Mouse (Mus musculus) heart, embryonic 16.5 days (tissue): Measurements from ENCODE around the gene Ism2. TPM values are rescaled to one million over a fixed set of nuclear protein-coding genes. Genes with fewer than 3 reads are reported as not detected.

Experiments
- ATAC-seq: fragments of 200-750 bp; cut with Nextera tagmentation; replicated peaks from 2 replicates; pipeline ENCODE4 v1.8.0; 2017; ENCODE audit warnings: moderate number of reproducible peaks; ENCODE audit not compliant: insufficient read depth, low FRiP score; ENCODE audit errors: extremely low read depth
- H3K27ac ChIP-seq: fragments of 300-500 bp; sonication (generic); 2 replicates; pipeline ENCODE4 v1.5.1; 2014; ENCODE audit warnings: mild to moderate bottlenecking, low read length, control low read depth, moderate library complexity
- H3K27me3 ChIP-seq: fragments of 300-500 bp; sonication (generic); 2 replicates; pipeline ENCODE4 v1.6.1; 2014; ENCODE audit warnings: low read length, mixed read lengths; ENCODE audit not compliant: control insufficient read depth, insufficient read depth
- H3K36me3 ChIP-seq: fragments of 300-500 bp; sonication (generic); 2 replicates; pipeline ENCODE4 v1.6.1; 2014; ENCODE audit not compliant: control insufficient read depth, insufficient read depth
- H3K4me1 ChIP-seq: fragments of 300-500 bp; sonication (generic); 2 replicates; pipeline ENCODE4 v1.6.1; 2014; ENCODE audit warnings: low read length, mixed read lengths; ENCODE audit not compliant: control insufficient read depth, insufficient read depth
- H3K4me2 ChIP-seq: fragments of 300-500 bp; sonication (generic); 2 replicates; pipeline ENCODE4 v1.6.1; 2014; ENCODE audit warnings: low read depth, mild to moderate bottlenecking, control low read depth, low read length
- H3K4me3 ChIP-seq: fragments of 300-500 bp; sonication (generic); 2 replicates; pipeline ENCODE4 v1.5.1; 2014; ENCODE audit warnings: mild to moderate bottlenecking, control low read depth, low read length
- H3K9ac ChIP-seq: fragments of 300-500 bp; sonication (generic); 2 replicates; pipeline ENCODE4 v1.6.1; 2014; ENCODE audit warnings: low read length, control low read depth
- H3K9me3 ChIP-seq: fragments of 300-500 bp; sonication (generic); replicated peaks from 2 replicates; pipeline ENCODE4 v1.6.1; 2016; ENCODE audit warnings: low read length; ENCODE audit not compliant: control insufficient read depth
- WGBS: fragments of 180-500 bp; shearing (Covaris S2); extraction: QIAGEN DNeasy Blood & Tissue Kit; methylation state at CpG from one replicate; pipeline ENCODE4 v1.1.7; 2014; 5-methylcytosine and 5-hydroxymethylcytosine counted together
- microRNA-seq: library from miRNA; unstranded; fragments of <30 nt; microRNA quantifications from one replicate; pipeline ENCODE4, GENCODE M21; 2017
- polyA plus RNA-seq: library from polyadenylated mRNA; unstranded; fragments of >200 nt; fragmentation: Nextera tagmentation; extraction: Ambion mirVana; gene quantifications from 2 replicates; pipeline ENCODE4 v1.2.1, GENCODE M21; 2015

Gene Ism2
- polyA plus RNA-seq, 1 experiment from 2014 or later, result 0.38 TPM

DNA sequence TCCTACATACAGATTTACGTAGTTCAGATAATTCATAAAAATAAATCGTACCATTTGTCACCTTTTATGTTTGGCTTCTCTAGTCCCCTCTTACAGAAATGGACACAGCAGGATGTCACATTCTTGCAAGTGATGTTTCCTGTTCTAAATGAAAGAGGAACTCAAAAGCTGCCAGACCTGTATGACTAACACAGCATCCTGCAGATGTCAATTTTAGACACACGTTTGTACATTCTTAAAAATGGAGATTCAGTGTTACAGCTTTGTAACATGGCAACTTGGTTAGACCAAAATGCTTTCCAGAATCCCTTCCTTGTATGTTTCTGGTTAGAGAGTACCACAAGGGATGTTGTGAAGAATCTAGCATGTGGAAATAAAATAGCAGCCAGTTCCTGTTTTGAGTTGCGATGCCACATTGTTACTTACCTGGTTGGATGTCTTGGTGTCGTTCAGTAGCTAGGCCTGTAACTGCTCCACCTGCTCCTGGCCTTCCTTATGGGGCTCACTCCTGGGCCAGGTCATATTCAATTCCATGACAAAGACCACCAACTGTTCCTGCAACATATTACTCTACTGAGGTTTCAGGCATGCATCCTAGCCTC is 62.5 kb downstream of the Ism2 start:
- Histone ChIP-seq H3K9me3 (no peaks in the 10 kb centered on the region), H3K4me2 (no peak overlapping the region), H3K27ac (no peak overlapping the region), H3K9ac (no peak overlapping the region), H3K27me3 (no peaks in the 10 kb centered on the region), H3K36me3 (peaks cover 29% of the 10 kb centered on the region), H3K4me3 (no peak overlapping the region), H3K4me1 (peaks cover 5% of the 10 kb centered on the region)
- 81% methylated on average over 5 of the region's 5 CpGs for WGBS
- ATAC-seq, result no peak

DNA sequence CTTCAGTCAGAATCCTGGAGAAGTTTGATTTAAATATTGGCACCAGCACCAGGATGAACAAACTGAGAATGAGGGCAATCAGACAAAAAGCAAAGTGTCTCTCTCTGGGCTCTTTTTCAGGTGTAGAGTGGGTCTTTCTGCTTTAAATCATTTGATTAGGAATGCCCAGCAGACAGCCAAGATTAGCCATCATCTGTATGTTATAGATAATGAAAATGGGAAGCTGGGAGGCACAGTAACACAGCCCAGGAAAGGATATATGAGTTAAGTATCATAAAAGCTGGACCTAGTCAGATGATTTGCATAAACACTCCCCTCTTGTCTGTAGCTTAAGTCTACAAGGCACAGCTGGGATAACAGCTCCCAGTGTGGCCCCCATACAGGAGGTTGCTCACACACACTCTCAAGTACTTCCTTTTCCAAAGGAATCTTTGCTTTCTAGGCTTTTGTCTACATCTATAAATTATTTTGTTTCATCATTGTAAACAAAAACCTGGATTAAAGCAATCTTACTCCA is 69.1 kb downstream of the Ism2 start:
- Histone ChIP-seq H3K4me1 (no peaks in the 10 kb centered on the region), H3K27me3 (no peaks in the 10 kb centered on the region), H3K4me2 (no peak overlapping the region), H3K27ac (no peak overlapping the region), H3K4me3 (no peak overlapping the region), H3K9me3 (peaks cover 3% of the 10 kb centered on the region; the same call in 1 of the 2 replicates), H3K36me3 (0 out of 2 replicates have a peak, but pooled peaks cover 5% of the 10 kb centered on the region), H3K9ac (no peak overlapping the region)
- ATAC-seq, result no peak

DNA sequence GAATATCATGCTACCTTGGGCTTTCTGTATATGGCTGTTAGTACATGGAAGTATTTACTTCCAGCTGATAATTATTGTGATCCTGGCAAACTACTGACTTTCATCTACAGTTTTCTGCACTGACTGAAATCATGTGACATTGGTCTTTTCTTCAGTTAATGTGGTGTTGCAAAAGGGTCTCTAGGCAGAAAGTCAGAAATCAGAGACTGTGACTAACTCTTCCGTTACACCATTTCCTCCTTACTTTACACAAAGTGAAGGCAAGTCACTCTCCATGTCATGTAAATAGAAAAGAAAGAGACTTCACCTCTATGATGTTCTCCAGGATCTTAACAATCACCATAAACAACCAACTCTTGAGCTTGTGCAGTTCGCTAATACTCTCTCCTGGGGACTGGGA is 69.9 kb downstream of the Ism2 start:
- 82% methylated on average over 2 of the region's 2 CpGs for WGBS
- peaks cover 3% of the 10 kb centered on the region; the same call in 1 of the 2 replicates for H3K9me3 ChIP-seq
- ATAC-seq, result no peak
- no peak overlapping the region for H3K27ac ChIP-seq
- no peaks in the 10 kb centered on the region for H3K4me1 ChIP-seq
- H3K9ac ChIP-seq, result no peak overlapping the region
- H3K27me3 ChIP-seq, result no peaks in the 10 kb centered on the region
- no peak overlapping the region for H3K4me2 ChIP-seq
- 0 out of 2 replicates have a peak, but pooled peaks cover 5% of the 10 kb centered on the region for H3K36me3 ChIP-seq
- no peak overlapping the region for H3K4me3 ChIP-seq

Small RNAs within 50 kb of the gene (microRNA-seq; reads per million reads assigned to microRNA genes)
- gene Gm47293, result not detected

Other genes with a start within 250 kb of the Ism2 start
- gene Ngb, start 197.2 kb downstream of the Ism2 start, polyA plus RNA-seq, result 0.50 TPM in 1 of 2 replicates, not detected in the other
- 26.7 and 32.3 TPM in 2 replicates for gene Gstz1, start 152.5 kb downstream of the Ism2 start, polyA plus RNA-seq
- gene Pomt2, start 151.7 kb downstream of the Ism2 start, polyA plus RNA-seq, result 11.4 and 11.9 TPM in 2 replicates
- gene Samd15, start 100.0 kb downstream of the Ism2 start, polyA plus RNA-seq, result 0.72 and 0.91 TPM in 2 replicates
- 1.5 and 1.8 TPM in 2 replicates for gene Tmed8, start 99.3 kb downstream of the Ism2 start, polyA plus RNA-seq
- 0.52 and 0.70 TPM in 2 replicates for gene Noxred1, start 61.0 kb downstream of the Ism2 start, polyA plus RNA-seq
- gene Vipas39, start 33.4 kb downstream of the Ism2 start, polyA plus RNA-seq, result 35.2 and 37.5 TPM in 2 replicates
- gene Ahsa1, start 33.2 kb downstream of the Ism2 start, polyA plus RNA-seq, result 185 and 191 TPM in 2 replicates
- 68.0 and 69.8 TPM in 2 replicates for gene Sptlc2, start 88.7 kb upstream of the Ism2 start, polyA plus RNA-seq
- 217 and 223 TPM in 2 replicates for gene Slirp, start 144.2 kb upstream of the Ism2 start, polyA plus RNA-seq
- gene Alkbh1, start 144.3 kb upstream of the Ism2 start, polyA plus RNA-seq, result 33.9 and 37.5 TPM in 2 replicates
- gene Snw1, start 172.6 kb upstream of the Ism2 start, polyA plus RNA-seq, result 76.5 and 88.9 TPM in 2 replicates
- not detected in 2 replicates for gene Gm5788, start 195.0 kb upstream of the Ism2 start, polyA plus RNA-seq
- gene Gm8300, start 214.6 kb upstream of the Ism2 start, polyA plus RNA-seq, result not detected in 2 replicates